Mouse (Mus musculus) limb, embryonic 15.5 days (tissue): ENCODE data around the gene Nav3. TPM values are rescaled to one million over a fixed set of nuclear protein-coding genes. Genes with fewer than 3 reads are reported as not detected.
A peak's percentile ranks its signal among the peaks of the same experiment; 100 is the strongest.
"Not testable (repeated sequence)": the region's sequence is repeated elsewhere in the genome, so short reads cannot be mapped to it uniquely, and the experiment has no call there.

Experiments used
- ATAC-seq: fragments of 200-750 bp; cut with Nextera tagmentation; 2 replicates; pipeline ENCODE4 v1.8.0; 2017; ENCODE audit warnings: low read depth, moderate TSS enrichment; ENCODE audit not compliant: insufficient number of reproducible peaks, low FRiP score, low TSS enrichment
- H3K27ac ChIP-seq: fragments of 300-500 bp; sonication (generic); 2 replicates; pipeline ENCODE4 v1.5.1; 2015; ENCODE audit warnings: moderate library complexity, mild to moderate bottlenecking, inconsistent platforms
- H3K27me3 ChIP-seq: fragments of 300-500 bp; sonication (generic); 2 replicates; pipeline ENCODE4 v1.6.1; 2015; ENCODE audit warnings: inconsistent platforms
- H3K36me3 ChIP-seq: fragments of 300-500 bp; sonication (generic); 2 replicates; pipeline ENCODE4 v1.6.1; 2015; ENCODE audit warnings: inconsistent platforms
- H3K4me1 ChIP-seq: fragments of 300-500 bp; sonication (generic); 2 replicates; pipeline ENCODE4 v1.6.1; 2015; ENCODE audit warnings: inconsistent platforms
- H3K4me2 ChIP-seq: fragments of 300-500 bp; sonication (generic); 2 replicates; pipeline ENCODE4 v1.6.1; 2015; ENCODE audit warnings: mild to moderate bottlenecking, inconsistent platforms
- H3K4me3 ChIP-seq: fragments of 300-500 bp; sonication (generic); 2 replicates; pipeline ENCODE4 v1.5.1; 2015; ENCODE audit warnings: mild to moderate bottlenecking, inconsistent platforms
- H3K9ac ChIP-seq: fragments of 300-500 bp; sonication (generic); 2 replicates; pipeline ENCODE4 v1.6.1; 2015; ENCODE audit warnings: inconsistent platforms
- H3K9me3 ChIP-seq: fragments of 300-500 bp; sonication (generic); 2 replicates; pipeline ENCODE4 v1.6.1; 2016; ENCODE audit warnings: inconsistent platforms
- WGBS: fragments of 180-500 bp; shearing (Covaris S2); methylation state at CpG from one replicate; pipeline ENCODE4 v1.1.7; 2015; 5-methylcytosine and 5-hydroxymethylcytosine counted together
- polyA plus RNA-seq: library from polyadenylated mRNA; unstranded; fragments of >200 nt; fragmentation: Nextera tagmentation; extraction: Ambion mirVana; gene quantifications from 2 replicates; pipeline ENCODE4 v1.2.1, GENCODE M21; 2015

Gene Nav3
- polyA plus RNA-seq, 1 experiment from 2014 or later: 8.8 TPM

- H3K27ac ChIP-seq: no peak overlapping the region
- ATAC-seq: no peak
Measured at GRCm38 (mm10) chr10:110094433-110094832, 361.6 kb downstream of the Nav3 start.

GRCm38 (mm10) chr10:110088444-110089061, 367.5 kb downstream of the Nav3 start:
- Histone ChIP-seq H3K27ac (no peak overlapping the region), H3K36me3 (no peaks in the 10 kb centered on the region), H3K27me3 (no peaks in the 10 kb centered on the region), H3K4me2 (no peak overlapping the region), H3K4me1 (no peaks in the 10 kb centered on the region; the same call in 1 of the 2 replicates), H3K4me3 (no peak overlapping the region), H3K9ac (no peak overlapping the region), H3K9me3 (no peaks in the 10 kb centered on the region)
- 62% methylated on average over 5 of the region's 5 CpGs for WGBS
- no peak for ATAC-seq

More at GRCm38 (mm10) chr10:110094433-110094832, 361.6 kb downstream of the Nav3 start:
- Histone ChIP-seq H3K4me3 (no peak overlapping the region), H3K9ac (no peak overlapping the region), H3K4me1 (no peaks in the 10 kb centered on the region), H3K27me3 (no peaks in the 10 kb centered on the region), H3K9me3 (no peaks in the 10 kb centered on the region), H3K36me3 (no peaks in the 10 kb centered on the region), H3K4me2 (no peak overlapping the region)

GRCm38 (mm10) chr10:110085903-110086302, 370.1 kb downstream of the Nav3 start:
- H3K4me3 ChIP-seq: no peak overlapping the region
- H3K27me3 ChIP-seq: no peaks in the 10 kb centered on the region
- no peaks in the 10 kb centered on the region; the same call in 1 of the 2 replicates for H3K4me1 ChIP-seq
- no peak overlapping the region for H3K27ac ChIP-seq
- 70% methylated on average over 1 of the region's 1 CpGs for WGBS
- no peak overlapping the region for H3K9ac ChIP-seq
- H3K9me3 ChIP-seq: no peaks in the 10 kb centered on the region
- no peaks in the 10 kb centered on the region for H3K36me3 ChIP-seq
- ATAC-seq: no peak
- H3K4me2 ChIP-seq: no peak overlapping the region

DNA sequence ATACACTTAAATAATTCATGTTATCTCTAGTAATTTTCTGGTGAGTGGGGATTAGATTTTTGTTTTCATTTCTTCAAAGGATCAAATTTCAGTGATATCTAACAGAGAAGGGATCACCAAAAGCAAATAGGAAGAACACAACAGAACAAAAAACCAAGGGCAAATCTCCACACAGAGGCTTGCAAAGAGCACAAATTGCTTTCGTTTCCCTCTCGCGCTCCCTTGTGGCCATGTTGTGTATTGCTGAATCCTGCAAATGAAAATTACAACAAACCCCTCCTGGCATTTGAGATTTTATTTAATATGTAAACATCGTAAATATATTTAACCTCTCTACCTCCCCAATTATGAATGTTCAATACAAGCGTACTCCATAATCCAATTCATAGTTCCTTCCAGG, 370.8 kb downstream of the Nav3 start:
- Histone ChIP-seq H3K9ac (no peak overlapping the region), H3K4me3 (no peak overlapping the region), H3K27me3 (no peaks in the 10 kb centered on the region), H3K4me2 (no peak overlapping the region), H3K27ac (no peak overlapping the region), H3K36me3 (no peaks in the 10 kb centered on the region), H3K9me3 (no peaks in the 10 kb centered on the region), H3K4me1 (no peaks in the 10 kb centered on the region; the same call in 1 of the 2 replicates)
- ATAC-seq: no peak
- 5% methylated on average over 5 of the region's 5 CpGs for WGBS

GRCm38 (mm10) chr10:110076575-110076974, 379.4 kb downstream of the Nav3 start:
- Histone ChIP-seq H3K27me3 (no peaks in the 10 kb centered on the region), H3K9me3 (no peaks in the 10 kb centered on the region), H3K4me3 (no peak overlapping the region), H3K27ac (no peak overlapping the region), H3K9ac (no peak overlapping the region), H3K36me3 (no peaks in the 10 kb centered on the region), H3K4me2 (no peak overlapping the region), H3K4me1 (no peaks in the 10 kb centered on the region)
- WGBS: 73% methylated on average over 5 of the region's 5 CpGs
- no peak for ATAC-seq

GRCm38 (mm10) chr10:110072355-110072754, 383.6 kb downstream of the Nav3 start:
- no peak overlapping the region for H3K27ac ChIP-seq
- ATAC-seq: no peak
- no peaks in the 10 kb centered on the region for H3K36me3 ChIP-seq
- no peaks in the 10 kb centered on the region for H3K4me1 ChIP-seq
- no peaks in the 10 kb centered on the region for H3K9me3 ChIP-seq
- 80% methylated on average over 8 of the region's 8 CpGs for WGBS
- H3K9ac ChIP-seq: no peak overlapping the region
- no peaks in the 10 kb centered on the region for H3K27me3 ChIP-seq
- H3K4me2 ChIP-seq: no peak overlapping the region
- H3K4me3 ChIP-seq: no peak overlapping the region

DNA sequence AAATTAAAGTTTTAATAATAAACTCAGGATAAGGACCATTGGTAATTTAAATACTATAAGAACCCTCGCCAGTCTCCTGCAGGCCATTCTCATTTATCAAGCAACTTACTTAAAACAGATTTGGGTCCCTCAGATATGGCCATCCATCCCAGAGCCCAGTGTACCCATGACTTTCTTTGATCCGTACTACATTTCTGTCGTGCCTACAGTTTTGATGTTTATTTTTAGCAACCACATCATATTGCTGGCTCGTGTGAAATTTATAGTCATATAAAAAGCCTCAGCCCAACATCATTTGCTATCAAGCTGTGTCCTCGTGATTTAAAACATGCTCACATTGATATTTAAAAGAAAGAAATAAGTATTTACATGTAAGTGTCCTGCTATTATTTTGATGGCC, 394.8 kb downstream of the Nav3 start:
- no peak overlapping the region for H3K27ac ChIP-seq
- 34% methylated on average over 5 of the region's 5 CpGs for WGBS
- ATAC-seq: no peak
- H3K9ac ChIP-seq: no peak overlapping the region
- no peak overlapping the region for H3K4me3 ChIP-seq
- H3K4me1 ChIP-seq: no peaks in the 10 kb centered on the region
- no peak overlapping the region for H3K4me2 ChIP-seq
- H3K9me3 ChIP-seq: no peaks in the 10 kb centered on the region
- no peaks in the 10 kb centered on the region for H3K27me3 ChIP-seq
- H3K36me3 ChIP-seq: no peaks in the 10 kb centered on the region

DNA sequence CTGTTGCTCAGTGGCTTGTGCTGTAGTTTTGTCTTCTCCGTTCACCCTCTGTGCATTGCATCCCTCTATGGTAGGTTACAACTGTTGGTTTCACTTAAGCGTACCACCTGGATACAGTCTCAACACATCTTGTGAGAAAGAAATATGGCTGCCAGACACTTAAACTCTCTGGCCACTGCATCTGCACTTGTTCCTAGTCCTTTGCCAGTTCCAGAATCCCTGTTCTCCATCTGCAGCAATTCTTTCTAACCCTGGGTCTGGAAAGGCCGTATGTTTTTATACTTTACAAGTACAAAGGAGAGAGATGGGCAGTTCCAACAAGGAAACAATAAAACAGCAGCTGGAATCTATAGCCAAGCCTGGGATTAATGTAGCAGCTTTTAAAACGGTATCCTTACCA, 418.5 kb downstream of the Nav3 start:
- ATAC-seq: 0 out of 2 replicates have a peak, but pooled peaks have one; percentile 7
- Histone ChIP-seq H3K9ac (no peak overlapping the region), H3K4me3 (no peak overlapping the region)

DNA sequence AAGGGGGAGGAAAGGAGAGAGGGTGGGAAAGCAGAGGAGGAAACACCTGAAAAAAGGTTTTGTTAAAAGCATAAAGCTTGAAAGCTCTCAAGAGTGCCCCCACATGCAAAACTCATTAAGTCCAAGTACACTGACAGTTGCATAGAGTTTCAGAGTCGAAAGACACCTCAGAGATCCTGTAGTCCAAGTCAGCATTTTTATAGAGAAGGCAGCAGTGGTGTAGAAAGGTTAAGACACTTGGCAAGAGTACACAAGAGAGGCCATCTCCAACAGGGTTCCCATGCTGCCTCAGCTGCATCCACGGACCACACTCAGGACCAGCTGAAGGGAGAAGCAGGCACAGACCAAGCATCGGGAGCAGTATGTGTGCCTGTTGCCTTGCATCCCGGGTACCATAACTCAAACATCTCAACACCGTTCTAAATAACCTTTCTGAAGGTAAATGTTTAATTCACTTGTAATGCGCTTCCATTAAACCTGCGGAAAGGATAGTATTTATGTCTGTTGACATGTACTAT, 421.4 kb downstream of the Nav3 start:
- H3K27me3 ChIP-seq: no peaks in the 10 kb centered on the region
- H3K27ac ChIP-seq: no peak overlapping the region
- no peak for ATAC-seq
- no peaks in the 10 kb centered on the region for H3K9me3 ChIP-seq
- no peak overlapping the region for H3K4me2 ChIP-seq
- no peak overlapping the region for H3K9ac ChIP-seq
- no peaks in the 10 kb centered on the region for H3K36me3 ChIP-seq
- 75% methylated on average over 7 of the region's 7 CpGs for WGBS
- no peak overlapping the region for H3K4me3 ChIP-seq
- 0 out of 2 replicates have a peak, but pooled peaks cover 2% of the 10 kb centered on the region for H3K4me1 ChIP-seq

More for the DNA sequence above, 418.5 kb downstream of the Nav3 start:
- no peaks in the 10 kb centered on the region for H3K36me3 ChIP-seq
- H3K27me3 ChIP-seq: no peaks in the 10 kb centered on the region
- H3K9me3 ChIP-seq: no peaks in the 10 kb centered on the region
- H3K4me1 ChIP-seq: no peaks in the 10 kb centered on the region
- H3K27ac ChIP-seq: no peak overlapping the region
- no peak overlapping the region for H3K4me2 ChIP-seq
- WGBS: 46% methylated on average over 4 of the region's 4 CpGs

- H3K9me3 ChIP-seq, H3K27me3 ChIP-seq, H3K9ac ChIP-seq, H3K27ac ChIP-seq, H3K4me3 ChIP-seq, H3K4me2 ChIP-seq, H3K36me3 ChIP-seq, H3K4me1 ChIP-seq, ATAC-seq: not testable (repeated sequence)
- 77% methylated on average over 2 of the region's 2 CpGs for WGBS
Measured at GRCm38 (mm10) chr10:110024897-110025296, 431.1 kb downstream of the Nav3 start.

- Histone ChIP-seq H3K36me3 (no peaks in the 10 kb centered on the region), H3K4me1 (no peaks in the 10 kb centered on the region), H3K9me3 (no peaks in the 10 kb centered on the region), H3K9ac (no peak overlapping the region), H3K4me2 (no peak overlapping the region), H3K27me3 (no peaks in the 10 kb centered on the region), H3K27ac (no peak overlapping the region), H3K4me3 (no peak overlapping the region)
- 68% methylated on average over 3 of the region's 3 CpGs for WGBS
- no peak for ATAC-seq
Measured at GRCm38 (mm10) chr10:110022100-110022499, 433.9 kb downstream of the Nav3 start.

DNA sequence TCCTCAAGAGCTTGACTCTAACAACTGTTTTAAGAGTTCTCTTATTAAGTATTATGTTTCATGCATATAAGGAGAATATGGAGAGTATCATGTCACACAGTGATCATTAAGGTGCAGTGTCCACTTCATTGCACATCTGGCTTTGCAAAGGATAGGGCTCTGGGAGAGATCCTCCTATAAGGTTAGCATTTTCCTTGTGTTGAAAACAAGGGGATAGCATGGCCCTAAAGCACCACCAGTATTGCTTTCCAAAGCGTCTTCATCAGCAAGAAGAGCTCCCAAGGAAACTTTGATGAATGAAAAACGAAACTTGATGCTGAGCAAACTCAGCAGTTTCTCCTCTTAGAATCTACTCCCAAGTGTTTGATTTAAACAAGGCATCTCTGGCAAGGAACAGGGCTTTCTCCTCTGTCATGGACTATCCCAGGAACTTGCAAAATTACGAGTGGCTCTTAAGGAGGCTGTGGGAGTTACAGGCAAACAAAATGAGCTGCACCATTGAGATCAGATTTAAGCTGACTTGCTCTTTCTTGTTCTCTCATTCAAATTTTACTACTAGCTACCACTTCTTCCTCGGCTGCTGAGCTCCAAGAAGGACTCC, 436.6 kb downstream of the Nav3 start:
- no peak for ATAC-seq
- no peaks in the 10 kb centered on the region for H3K27me3 ChIP-seq
- no peaks in the 10 kb centered on the region for H3K9me3 ChIP-seq
- H3K9ac ChIP-seq: no peak overlapping the region
- no peak overlapping the region for H3K4me2 ChIP-seq
- H3K36me3 ChIP-seq: no peaks in the 10 kb centered on the region
- 60% methylated on average over 4 of the region's 4 CpGs for WGBS
- H3K27ac ChIP-seq: no peak overlapping the region
- no peaks in the 10 kb centered on the region for H3K4me1 ChIP-seq
- H3K4me3 ChIP-seq: no peak overlapping the region
